In the genomic region with DNA sequence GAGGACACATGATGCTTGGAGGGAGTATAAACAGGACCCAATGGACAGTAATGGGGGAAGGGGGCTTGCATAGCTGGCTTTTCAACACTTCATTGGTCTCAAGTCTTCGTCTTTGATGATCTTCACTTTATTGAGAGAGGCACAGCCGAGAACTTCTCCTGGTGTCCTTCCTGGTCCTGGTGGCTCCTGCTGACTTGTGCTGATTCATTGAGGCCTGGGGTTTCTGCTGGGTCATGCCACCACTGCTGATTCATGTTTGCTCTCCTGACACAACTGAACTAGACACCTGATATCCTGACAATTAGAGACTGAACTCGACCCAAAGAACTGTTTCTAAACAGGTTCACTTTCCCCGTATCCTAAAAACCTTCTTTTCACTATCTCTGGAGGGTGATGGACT, we compare ENCODE assay signal across 23 mouse cellular contexts. TPM values are rescaled to one million over a fixed set of nuclear protein-coding genes. Genes with fewer than 3 reads are reported as not detected.
DNase-seq lines count a peak whose midpoint lies in the region; ATAC-seq lines count a peak whose summit lies in the region.
"Had no signal": no experiment of that assay in that cellular context is flagged by ENCODE, and none has a peak within 500 bp of the region (broad histone marks: within the 10 kb centered on the region; RNA-seq: fewer than 3 reads in every experiment).

No protein-coding gene starts in this region.

- H3K36me3 ChIP-seq in megakaryocyte, embryonic 14.5 days (replicated peaks; ENCODE audit: low read length) = peaks cover 17% of the 10 kb centered on the region
- H3K36me3 ChIP-seq in liver, embryonic 16.5 days (ENCODE audit: control insufficient read depth, insufficient read depth) = no peaks in the 10 kb centered on the region
- H3K36me3 ChIP-seq in forebrain, embryonic 10.5 days (replicated peaks) = no peaks in the 10 kb centered on the region
- H3K36me3 ChIP-seq: embryonic facial prominence, embryonic 12.5 days; hindbrain, embryonic 10.5 days; kidney, embryonic 15.5 days; midbrain, embryonic 12.5 days; neural tube, embryonic 15.5 days had no signal

- peak overlapping the region; percentile 76 for H3K4me3 ChIP-seq in megakaryocyte, embryonic 14.5 days (replicated peaks)
- H3K4me3 ChIP-seq in liver, embryonic 16.5 days (ENCODE audit: low read depth, low read length) = no peak overlapping the region
- H3K4me3 ChIP-seq in forebrain, embryonic 10.5 days = no peak overlapping the region
- H3K4me3 ChIP-seq: embryonic facial prominence, embryonic 12.5 days; heart, adult 2 months; hindbrain, embryonic 10.5 days; kidney, embryonic 15.5 days; left cerebral cortex, adult 2 months; midbrain, embryonic 12.5 days; neural tube, embryonic 15.5 days had no signal

- H3K9me3 ChIP-seq in megakaryocyte, embryonic 14.5 days = no peaks in the 10 kb centered on the region
- no peaks in the 10 kb centered on the region for H3K9me3 ChIP-seq in liver, embryonic 16.5 days (replicated peaks; ENCODE audit: control insufficient read depth, low read length)
- H3K9me3 ChIP-seq in forebrain, embryonic 10.5 days = no peaks in the 10 kb centered on the region
- H3K9me3 ChIP-seq: embryonic facial prominence, embryonic 12.5 days; hindbrain, embryonic 10.5 days; kidney, embryonic 15.5 days; midbrain, embryonic 12.5 days; neural tube, embryonic 15.5 days had no signal

- peaks cover 72% of the 10 kb centered on the region for H3K4me1 ChIP-seq in megakaryocyte, embryonic 14.5 days
- peaks cover 22% of the 10 kb centered on the region for H3K4me1 ChIP-seq in liver, embryonic 16.5 days (ENCODE audit: control insufficient read depth, low read depth, low read length)
- H3K4me1 ChIP-seq in forebrain, embryonic 10.5 days = peaks cover 24% of the 10 kb centered on the region

- DNase-seq in MEL-GATA-1-ER (ENCODE audit: extremely low read depth, low read depth) = peak; percentile 19
- peak; percentile 83 for DNase-seq in liver
- no peak for DNase-seq in lung, postnatal 4 days
- DNase-seq in forebrain, embryonic 10.5 days (ENCODE audit: extremely low spot score, low spot score) = no peak
- no peak for DNase-seq in urinary bladder, postnatal 36 days (ENCODE audit: low spot score in 2 of 2)
- DNase-seq: adrenal gland, postnatal 25 days; cerebellum, adult 11 months; cerebellum, postnatal 10 days; forebrain, postnatal 0 days; gastrocnemius, postnatal 14 days; heart, adult 2 months; right cerebral cortex, adult 18-20 months had no signal

- no peak for ATAC-seq in megakaryocyte, adult 5-6 weeks (ENCODE audit: poor library complexity, severe bottlenecking)
- peak; percentile 28; the same call in 1 of the 2 replicates for ATAC-seq in liver, embryonic 16.5 days (ENCODE audit: low read depth)
- ATAC-seq: forebrain, postnatal 0 days; intestine, postnatal 0 days had no signal

- H3K27me3 ChIP-seq in megakaryocyte, embryonic 14.5 days (replicated peaks) = no peaks in the 10 kb centered on the region
- no peaks in the 10 kb centered on the region; the same call in 1 of the 2 replicates for H3K27me3 ChIP-seq in liver, embryonic 16.5 days (ENCODE audit: control insufficient read depth, insufficient read depth, low read depth, low read length)
- no peaks in the 10 kb centered on the region for H3K27me3 ChIP-seq in forebrain, embryonic 10.5 days (ENCODE audit: poor library complexity, severe bottlenecking)
- H3K27me3 ChIP-seq: embryonic facial prominence, embryonic 12.5 days; midbrain, embryonic 12.5 days; neural tube, embryonic 15.5 days had no signal

- peak overlapping the region; percentile 22; the same call in 1 of the 2 replicates for H3K4me2 ChIP-seq in liver, embryonic 16.5 days (ENCODE audit: low read depth, low read length)
- H3K4me2 ChIP-seq: embryonic facial prominence, embryonic 12.5 days; kidney, embryonic 15.5 days; midbrain, embryonic 12.5 days; neural tube, embryonic 15.5 days had no signal

- peak overlapping the region; percentile 70 for H3K27ac ChIP-seq in liver, embryonic 16.5 days (ENCODE audit: low read length)
- no peak overlapping the region for H3K27ac ChIP-seq in forebrain, embryonic 10.5 days
- H3K27ac ChIP-seq: embryonic facial prominence, embryonic 12.5 days; heart, adult 2 months; hindbrain, embryonic 10.5 days; kidney, embryonic 15.5 days; left cerebral cortex, adult 2 months; macrophage; midbrain, embryonic 12.5 days; neural tube, embryonic 15.5 days had no signal

- no peak overlapping the region for H3K9ac ChIP-seq in liver, embryonic 16.5 days (ENCODE audit: low read depth, low read length)
- H3K9ac ChIP-seq: embryonic facial prominence, embryonic 12.5 days; forebrain, postnatal 0 days; kidney, embryonic 15.5 days; midbrain, embryonic 12.5 days; neural tube, embryonic 15.5 days had no signal

- 53% methylated on average over 4 of the region's 4 CpGs for WGBS in liver, embryonic 16.5 days (ENCODE audit: insufficient replicate concordance)
- WGBS in forebrain, embryonic 10.5 days = 86% methylated on average over 4 of the region's 4 CpGs

RNA-seq across cellular contexts. Expression of a gene that starts 3.9 kb away (rescaled TPM):
- polyA plus RNA-seq in megakaryocyte, embryonic 14.5 days (2012; ENCODE audit: insufficient read depth, low replicate concordance) = 17.9 and 34.0 TPM in 2 replicates
- total RNA-seq in megakaryocyte, adult 5-6 weeks (2015) = 2.7 and 3.9 TPM in 2 replicates
- total RNA-seq in megakaryocyte, adult 5-6 weeks (2017) = 2.2 TPM in 2 replicates
- polyA plus RNA-seq in liver, embryonic 16.5 days (2015; fragmentation: Nextera tagmentation; extraction: Ambion mirVana) = 3.4 and 3.9 TPM in 2 replicates
- 14.8 and 16.4 TPM in 2 replicates for polyA plus RNA-seq in forebrain, embryonic 10.5 days (2016; fragmentation: Nextera tagmentation; extraction: Ambion mirVana)

RNA-seq across cellular contexts. Expression of a gene that starts 33.4 kb away (rescaled TPM):
- polyA plus RNA-seq in megakaryocyte, embryonic 14.5 days (2012; ENCODE audit: insufficient read depth, low replicate concordance) = 10.3 and 19.1 TPM in 2 replicates
- total RNA-seq in megakaryocyte, adult 5-6 weeks (2015) = 1.6 and 2.4 TPM in 2 replicates
- total RNA-seq in megakaryocyte, adult 5-6 weeks (2017) = 3.6 and 5.4 TPM in 2 replicates
- 5.6 and 7.1 TPM in 2 replicates for polyA plus RNA-seq in liver, embryonic 16.5 days (2015; fragmentation: Nextera tagmentation; extraction: Ambion mirVana)
- 19.9 and 20.2 TPM in 2 replicates for polyA plus RNA-seq in forebrain, embryonic 10.5 days (2016; fragmentation: Nextera tagmentation; extraction: Ambion mirVana)

RNA-seq across cellular contexts. Expression of a gene that starts 43.8 kb away (rescaled TPM):
- polyA plus RNA-seq in megakaryocyte, embryonic 14.5 days (2012; ENCODE audit: insufficient read depth, low replicate concordance) = not detected in 2 replicates
- total RNA-seq in megakaryocyte, adult 5-6 weeks (2015) = not detected in 2 replicates
- not detected in 2 replicates for total RNA-seq in megakaryocyte, adult 5-6 weeks (2017)
- polyA plus RNA-seq in liver, embryonic 16.5 days (2015; fragmentation: Nextera tagmentation; extraction: Ambion mirVana) = not detected in 2 replicates
- 16.7 and 19.5 TPM in 2 replicates for polyA plus RNA-seq in forebrain, embryonic 10.5 days (2016; fragmentation: Nextera tagmentation; extraction: Ambion mirVana)
- total RNA-seq: gastrocnemius, postnatal 14 days; heart, adult 2 months had no signal
- polyA plus RNA-seq: macrophage had no signal

RNA-seq across cellular contexts. Expression of a gene that starts 49.6 kb away (rescaled TPM):
- not detected in 2 replicates for polyA plus RNA-seq in megakaryocyte, embryonic 14.5 days (2012; ENCODE audit: insufficient read depth, low replicate concordance)
- not detected in 2 replicates for total RNA-seq in megakaryocyte, adult 5-6 weeks (2015)
- not detected in 2 replicates for total RNA-seq in megakaryocyte, adult 5-6 weeks (2017)
- 0.83 and 1.3 TPM in 2 replicates for polyA plus RNA-seq in liver, embryonic 16.5 days (2015; fragmentation: Nextera tagmentation; extraction: Ambion mirVana)
- 34.1 and 48.4 TPM in 2 replicates for polyA plus RNA-seq in forebrain, embryonic 10.5 days (2016; fragmentation: Nextera tagmentation; extraction: Ambion mirVana)
- polyA plus RNA-seq: macrophage had no signal

Comparison
In these comparisons a context has a peak if more than half of its experiments do, and no peak if none do; other contexts are left out.
1. DNase-seq: peak in MEL-GATA-1-ER (single experiment) and liver (single experiment); none in lung, postnatal 4 days (0 of 2), forebrain, embryonic 10.5 days (single experiment) and urinary bladder, postnatal 36 days (0 of 2).
2. RNA of a gene that starts 43.8 kb away (polyA plus RNA-seq): 16.7 to 19.5 TPM in forebrain, embryonic 10.5 days; not detected in liver, embryonic 16.5 days and not detected in megakaryocyte, embryonic 14.5 days; every median in the first group is over 10 times any median in the second.